Mouse (Mus musculus) MEL (cell line): Measurements from ENCODE around the gene Col4a6.

Experiments used
- BHLHE40 ChIP-seq: IDR thresholded peaks from 2 replicates; pipeline ENCODE4 v1.6.1; 2012; ENCODE audit warnings: low read depth, mild to moderate bottlenecking, inconsistent platforms, low read length, improper control_type of control experiment, borderline replicate concordance
- CTCF ChIP-seq, 3 experiments: IDR thresholded peaks in 2 of 3; conservative IDR thresholded peaks in 1 of 3; 2 replicates each; pipeline ENCODE4 v1.5.1; 2011 to 2012; ENCODE audit warnings: low read length in 3 of 3, low read depth in 2 of 3, mild to moderate bottlenecking in 2 of 3, improper control_type of control experiment in 1 of 3, inconsistent platforms in 1 of 3, mixed read lengths in 1 of 3, moderate library complexity in 1 of 3; ENCODE audit not compliant: control insufficient read depth in 1 of 3, insufficient read depth in 1 of 3, poor library complexity in 1 of 3, severe bottlenecking in 1 of 3
- E2F4 ChIP-seq: IDR thresholded peaks from 2 replicates; pipeline ENCODE4 v1.6.1; 2011; ENCODE audit warnings: low read depth, low read length, improper control_type of control experiment, borderline replicate concordance
- ELF1 ChIP-seq: IDR thresholded peaks from 2 replicates; pipeline ENCODE4 v1.6.1; 2014; ENCODE audit warnings: low read depth, mild to moderate bottlenecking, inconsistent platforms, low read length, improper control_type of control experiment, moderate library complexity
- EP300 ChIP-seq, 2 experiments: IDR thresholded peaks; 2 replicates each; pipeline ENCODE4 v1.6.1; 2011; ENCODE audit warnings: improper control_type of control experiment in 2 of 2, low read length in 2 of 2, low read depth in 1 of 2, mild to moderate bottlenecking in 1 of 2
- MAX ChIP-seq: IDR thresholded peaks from 2 replicates; pipeline ENCODE4 v1.6.1; 2011; ENCODE audit warnings: low read length, improper control_type of control experiment
- MYC ChIP-seq: IDR thresholded peaks from 2 replicates; pipeline ENCODE4 v1.6.1; 2011; ENCODE audit warnings: low read depth, mild to moderate bottlenecking, low read length, improper control_type of control experiment, moderate library complexity
- NRF1 ChIP-seq: IDR thresholded peaks from 2 replicates; pipeline ENCODE4 v1.6.1; 2014; ENCODE audit warnings: low read depth, mild to moderate bottlenecking, inconsistent platforms, low read length, improper control_type of control experiment, moderate library complexity; ENCODE audit not compliant: poor library complexity, insufficient read depth, severe bottlenecking
- POLR2A ChIP-seq, 2 experiments: IDR thresholded peaks; 2 replicates each; pipeline ENCODE4 v1.6.1; 2011 to 2012; ENCODE audit warnings: low read length in 2 of 2, mild to moderate bottlenecking in 2 of 2, control low read depth in 1 of 2, improper control_type of control experiment in 1 of 2, low read depth in 1 of 2, moderate library complexity in 1 of 2; ENCODE audit not compliant: control insufficient read depth in 1 of 2, insufficient read depth in 1 of 2, poor library complexity in 1 of 2
- POLR2AphosphoS5 ChIP-seq: IDR thresholded peaks from 2 replicates; pipeline ENCODE4 v1.6.1; 2012; ENCODE audit warnings: low read depth, borderline replicate concordance, mild to moderate bottlenecking, inconsistent platforms, low read length, moderate library complexity, mixed read lengths
- RCOR1 ChIP-seq: IDR thresholded peaks from 2 replicates; pipeline ENCODE4 v1.6.1; 2012; ENCODE audit warnings: low read depth, mild to moderate bottlenecking, inconsistent platforms, low read length, improper control_type of control experiment
- USF2 ChIP-seq, 2 experiments: IDR thresholded peaks; 2 replicates each; pipeline ENCODE4 v1.6.1; 2011 to 2012; ENCODE audit warnings: improper control_type of control experiment in 2 of 2, low read length in 2 of 2, borderline replicate concordance in 1 of 2, inconsistent platforms in 1 of 2, low read depth in 1 of 2, mild to moderate bottlenecking in 1 of 2; ENCODE audit not compliant: insufficient read depth in 1 of 2
- ZNF384 ChIP-seq: IDR thresholded peaks from 2 replicates; pipeline ENCODE4 v1.6.1; 2012; ENCODE audit warnings: low read depth, mild to moderate bottlenecking, inconsistent platforms, low read length, improper control_type of control experiment

GRCm38 (mm10) chrX:141475110-141475509 lies 1.2 kb upstream of the Col4a6 start, which contains the start of gene Col4a5:
- TF ChIP-seq POLR2AphosphoS5 (no peak), RCOR1 (no peak), CTCF (IDR thresholded peaks at IDR 0.05 in 2 of 3, conservative IDR thresholded peaks at IDR 0.05 in 1 of 3; ENCODE audit: control insufficient read depth in 1 of 3, insufficient read depth in 1 of 3, low read depth in 2 of 3, low read length in 3 of 3, poor library complexity in 1 of 3, severe bottlenecking in 1 of 3) (no peak), POLR2A (IDR thresholded peaks at IDR 0.05; ENCODE audit: control insufficient read depth in 1 of 2, insufficient read depth in 1 of 2, low read depth in 1 of 2, low read length in 2 of 2, poor library complexity in 1 of 2) (no peak), E2F4 (no peak), EP300 (IDR thresholded peaks at IDR 0.05; ENCODE audit: low read depth in 1 of 2, low read length in 2 of 2) (no peak), USF2 (IDR thresholded peaks at IDR 0.05; ENCODE audit: borderline replicate concordance in 1 of 2, insufficient read depth in 1 of 2, low read depth in 1 of 2, low read length in 2 of 2) (no peak), NRF1 (no peak), MAX (no peak), ZNF384 (no peak), BHLHE40 (no peak), ELF1 (no peak), MYC (no peak)
